Mouse (Mus musculus) brain, embryonic 14.5 days (tissue): Measurements from ENCODE around the gene Nectin1.

Source experiments
- CTCF ChIP-seq: fragments of 200-500 bp; IDR thresholded peaks from 2 replicates; pipeline ENCODE4 v1.5.1; 2012; ENCODE audit warnings: inconsistent platforms, mild to moderate bottlenecking, moderate library complexity, borderline replicate concordance; ENCODE audit not compliant: insufficient read depth, insufficient read length; ENCODE audit errors: extremely low read depth
- POLR2A ChIP-seq: fragments of 200-500 bp; IDR thresholded peaks from 2 replicates; pipeline ENCODE4 v1.6.1; 2012; ENCODE audit warnings: mild to moderate bottlenecking, inconsistent platforms, borderline replicate concordance; ENCODE audit not compliant: poor library complexity, insufficient read depth, insufficient read length, severe bottlenecking; ENCODE audit errors: extremely low read depth

DNA sequence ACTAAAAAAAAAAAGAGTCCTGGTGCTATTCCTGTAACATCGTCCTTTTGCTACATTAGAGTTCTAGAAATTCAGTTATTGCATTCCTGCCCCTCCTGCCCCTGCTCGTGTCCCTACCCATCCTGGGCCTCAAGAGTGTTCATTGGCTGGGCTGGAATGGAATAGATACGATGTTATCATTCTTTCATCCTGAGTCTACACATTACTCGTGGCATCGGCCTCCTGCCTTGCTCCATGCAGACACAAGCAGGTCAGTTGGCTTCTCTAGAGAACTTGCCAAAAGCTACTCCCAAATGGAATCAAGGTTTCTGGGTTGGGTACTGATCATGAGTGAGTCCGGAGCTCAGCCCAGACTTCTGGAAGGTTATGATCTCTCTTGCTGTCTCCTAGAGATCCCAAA is 9.7 kb downstream of the Nectin1 start:
- TF ChIP-seq POLR2A (no peak), CTCF (no peak)
